Mouse (Mus musculus) small intestine, adult 2 months (tissue): ENCODE data around the gene Ppp2r5c. TPM values are rescaled to one million over a fixed set of nuclear protein-coding genes. Genes with fewer than 3 reads are reported as not detected.

ENCODE experiments used
- H3K27ac ChIP-seq: fragments of 200-500 bp; 2 replicates; pipeline ENCODE4 v1.5.1; 2012; ENCODE audit warnings: low read depth, low read length, control low read depth, inconsistent platforms; ENCODE audit not compliant: insufficient read depth
- H3K27me3 ChIP-seq: fragments of 200-500 bp; 2 replicates; pipeline ENCODE4 v1.6.1; 2012; ENCODE audit warnings: mild to moderate bottlenecking, moderate library complexity, low read length, inconsistent platforms; ENCODE audit not compliant: control insufficient read depth, insufficient read depth
- H3K36me3 ChIP-seq: fragments of 200-500 bp; 2 replicates; pipeline ENCODE4 v1.6.1; 2012; ENCODE audit warnings: mild to moderate bottlenecking, low read length, control low read depth, inconsistent platforms; ENCODE audit not compliant: control insufficient read depth, insufficient read depth
- H3K4me1 ChIP-seq: fragments of 200-500 bp; 2 replicates; pipeline ENCODE4 v1.6.1; 2012; ENCODE audit warnings: low read length, inconsistent platforms, mixed read lengths; ENCODE audit not compliant: control insufficient read depth, insufficient read depth, insufficient read length
- H3K4me3 ChIP-seq: fragments of 200-500 bp; 2 replicates; pipeline ENCODE4 v1.5.1; 2012; ENCODE audit warnings: low read depth, mild to moderate bottlenecking, control low read depth, inconsistent platforms, low read length, moderate library complexity
- CTCF ChIP-seq: fragments of 200-500 bp; IDR thresholded peaks from 2 replicates; pipeline ENCODE4 v1.5.1; 2012; ENCODE audit warnings: low read depth, mild to moderate bottlenecking, control low read depth, inconsistent platforms, low read length, moderate library complexity, mixed read lengths; ENCODE audit not compliant: insufficient replicate concordance, insufficient read length; ENCODE audit errors: extremely low read depth
- POLR2A ChIP-seq: fragments of 200-500 bp; IDR thresholded peaks from 2 replicates; pipeline ENCODE4 v1.6.1; 2012; ENCODE audit warnings: low read depth, mild to moderate bottlenecking, control low read depth, inconsistent platforms, low read length, moderate library complexity
- WGBS: fragments of 180-500 bp; shearing (Covaris S2); methylation state at CpG from one replicate; pipeline ENCODE4 v1.1.7; 2018; 5-methylcytosine and 5-hydroxymethylcytosine counted together
- polyA plus RNA-seq: library from polyadenylated mRNA; depleted of rRNA; stranded (reverse); fragments of >200 nt; gene quantifications from 2 replicates; pipeline ENCODE4 v1.2.3, GENCODE M21; 2012; rRNA removed

The Ppp2r5c gene
- 12.3 and 19.3 TPM in 2 replicates for polyA plus RNA-seq

- Histone ChIP-seq H3K27me3 (no peaks in the 10 kb centered on the region), H3K27ac (peak within 1 kb of the TSS; percentile 99), H3K36me3 (peaks cover 16% of the 10 kb centered on the region), H3K4me1 (peaks cover 29% of the 10 kb centered on the region; the same call in 1 of the 2 replicates), H3K4me3 (peak within 1 kb of the TSS; percentile 74)
- no peak for TF ChIP-seq CTCF
- TF ChIP-seq POLR2A: peak; percentile 70; the same call in 1 of the 2 replicates
- WGBS: under 1% methylated on average over 65 of the region's 86 CpGs
These were observed at the start of gene Ppp2r5c for GRCm38 (mm10) chr12:110446290-110447170. TSS of gene Ppp2r5c (plus strand) at chr12:110447120.

DNA sequence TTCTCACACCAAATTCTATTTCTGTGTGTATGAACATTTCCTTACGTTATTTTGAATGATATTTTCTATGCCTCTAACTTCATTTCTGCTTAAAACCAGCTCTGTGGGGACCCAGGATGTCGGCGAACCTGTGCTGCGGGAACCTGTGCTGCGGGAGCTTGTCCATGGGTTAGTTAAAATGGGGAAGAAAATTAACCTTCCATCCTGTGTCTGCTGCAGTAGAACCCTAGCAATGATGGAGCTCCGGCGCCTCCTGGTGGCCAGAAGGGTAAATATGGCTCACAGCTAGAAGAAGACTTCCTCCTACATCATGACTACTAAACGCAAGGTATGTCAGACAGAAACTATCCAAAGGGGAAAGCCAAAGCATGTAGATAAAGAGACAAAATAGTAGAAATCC, 48.6 kb upstream of the Ppp2r5c start:
- 22% methylated on average over 8 of the region's 8 CpGs for WGBS
- TF ChIP-seq POLR2A (no peak), CTCF (peak; percentile 84; the same call in 1 of the 2 replicates)
- Histone ChIP-seq H3K27ac (no peak overlapping the region), H3K4me3 (no peak overlapping the region), H3K4me1 (no peaks in the 10 kb centered on the region), H3K27me3 (0 out of 2 replicates have a peak, but pooled peaks cover 2% of the 10 kb centered on the region), H3K36me3 (no peaks in the 10 kb centered on the region)

DNA sequence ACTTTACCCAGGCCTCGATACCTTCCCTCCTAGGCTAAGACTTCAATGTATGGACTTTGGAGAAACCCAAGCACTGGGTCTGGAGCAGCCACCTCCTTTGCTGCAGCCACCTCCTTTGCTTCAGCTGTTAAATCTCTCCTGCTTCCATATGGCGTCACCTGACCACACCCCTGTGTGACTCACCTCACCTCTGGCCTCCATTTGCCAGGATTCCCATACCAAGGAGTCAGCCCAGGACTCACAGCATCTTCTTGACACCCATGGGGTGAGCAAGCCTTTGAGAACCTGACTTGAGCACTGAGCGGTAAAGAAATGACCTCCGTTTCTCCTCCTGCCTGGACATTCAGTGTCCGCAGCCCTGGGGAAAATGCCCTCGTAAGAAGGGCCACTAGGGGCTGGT, 47.8 kb upstream of the Ppp2r5c start:
- Histone ChIP-seq H3K36me3 (no peaks in the 10 kb centered on the region), H3K27me3 (0 out of 2 replicates have a peak, but pooled peaks cover 2% of the 10 kb centered on the region)
- WGBS: 80% methylated on average over 6 of the region's 6 CpGs

GRCm38 (mm10) chr12:110400936-110401335, 46.0 kb upstream of the Ppp2r5c start:
- TF ChIP-seq CTCF: no peak
- no peak for TF ChIP-seq POLR2A
- H3K4me1 ChIP-seq: no peaks in the 10 kb centered on the region
- 88% methylated on average over 5 of the region's 5 CpGs for WGBS
- H3K27ac ChIP-seq: no peak overlapping the region
- H3K27me3 ChIP-seq: 0 out of 2 replicates have a peak, but pooled peaks cover 2% of the 10 kb centered on the region
- no peaks in the 10 kb centered on the region for H3K36me3 ChIP-seq
- no peak overlapping the region for H3K4me3 ChIP-seq

More for the DNA sequence above, 47.8 kb upstream of the Ppp2r5c start:
- Histone ChIP-seq H3K27ac (no peak overlapping the region), H3K4me1 (no peaks in the 10 kb centered on the region), H3K4me3 (no peak overlapping the region)
- no peak for TF ChIP-seq CTCF
- TF ChIP-seq POLR2A: no peak

DNA sequence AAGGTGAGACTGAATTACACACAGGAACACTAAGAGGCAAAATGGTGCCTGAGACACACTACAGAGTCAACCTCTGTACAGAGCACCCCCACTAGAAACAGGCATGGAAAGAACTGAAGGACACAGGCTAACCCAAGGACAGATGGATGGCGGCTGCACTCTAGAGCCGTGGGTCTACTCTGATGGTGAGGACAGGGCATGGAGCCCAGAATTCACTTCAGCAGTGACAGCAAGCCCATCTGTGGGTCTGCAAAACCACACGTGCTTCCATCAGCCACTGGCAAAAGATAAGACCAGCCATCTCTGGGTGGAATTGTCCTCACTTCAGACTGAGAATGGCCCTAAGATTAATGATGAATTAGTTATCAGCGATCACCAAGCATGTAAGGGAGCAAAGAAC, 45.0 kb upstream of the Ppp2r5c start:
- H3K27ac ChIP-seq: no peak overlapping the region
- H3K27me3 ChIP-seq: 0 out of 2 replicates have a peak, but pooled peaks cover 2% of the 10 kb centered on the region
- WGBS: 73% methylated on average over 4 of the region's 4 CpGs
- no peak overlapping the region for H3K4me3 ChIP-seq
- H3K4me1 ChIP-seq: no peaks in the 10 kb centered on the region
- no peaks in the 10 kb centered on the region for H3K36me3 ChIP-seq
- TF ChIP-seq CTCF: no peak
- no peak for TF ChIP-seq POLR2A

DNA sequence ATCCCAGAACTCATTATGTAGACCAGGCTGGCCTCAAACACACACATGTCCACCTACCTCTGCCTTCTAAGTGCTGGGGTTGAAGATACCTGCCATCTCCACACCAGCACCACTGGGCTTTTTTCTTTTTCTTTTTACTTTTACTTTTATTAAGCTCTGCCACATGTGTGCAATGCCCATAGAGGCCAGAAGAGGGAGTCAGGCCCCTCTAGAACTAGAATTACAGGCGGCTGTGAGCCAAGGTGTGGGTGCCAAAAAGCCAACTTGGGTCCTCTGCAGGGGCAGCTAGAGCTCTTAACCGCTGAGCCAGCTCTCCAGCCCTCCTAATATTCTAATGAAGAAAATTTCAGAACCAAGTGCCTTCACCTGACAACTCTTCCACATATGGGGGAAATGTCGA, 30.7 kb upstream of the Ppp2r5c start:
- WGBS: 48% methylated on average over 3 of the region's 3 CpGs
- no peaks in the 10 kb centered on the region for H3K36me3 ChIP-seq
- peaks cover 20% of the 10 kb centered on the region; the same call in 1 of the 2 replicates for H3K4me1 ChIP-seq
- 0 out of 2 replicates have a peak, but pooled peaks cover 2% of the 10 kb centered on the region for H3K27me3 ChIP-seq
- TF ChIP-seq CTCF: peak; percentile 48; the same call in 1 of the 2 replicates
- TF ChIP-seq POLR2A: no peak
- no peak overlapping the region for H3K27ac ChIP-seq
- H3K4me3 ChIP-seq: no peak overlapping the region
